Mouse (Mus musculus) heart, postnatal 4 days (tissue): ENCODE measurements at regions not wholly inside any gene's neighbourhood (a gene's known extent, or its start where the extent isn't known, plus 50 kb on each side); places are given as distances from the start of the nearest gene placed in this dataset.
"Not testable (repeated sequence)": the region's sequence is repeated elsewhere in the genome, so short reads cannot be mapped to it uniquely, and the experiment has no call there.

Source experiments
- DNase-seq: peaks from one replicate; pipeline ENCODE4 v3.0.0; 2021

DNA sequence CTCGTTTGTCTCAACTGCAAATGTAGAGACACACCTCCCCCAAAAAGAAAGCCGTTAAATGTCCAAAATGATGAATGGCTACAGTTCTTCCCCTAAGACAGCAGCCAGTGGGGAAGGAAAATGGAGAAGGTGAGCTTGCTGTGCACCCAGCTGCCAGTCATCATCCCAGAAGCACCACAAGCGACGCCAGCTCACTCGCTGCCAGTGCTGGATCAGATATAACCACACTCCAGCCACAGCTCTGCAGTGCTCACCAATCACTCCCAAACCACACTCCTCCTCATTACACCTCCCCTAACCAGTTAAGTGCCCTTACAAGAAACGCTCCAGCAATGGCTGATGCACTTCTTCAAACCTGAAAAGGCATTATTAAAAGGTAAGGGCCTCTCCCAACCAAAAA, 114.4 kb downstream of the Sox4 start:
- DNase-seq, result no peak

DNA sequence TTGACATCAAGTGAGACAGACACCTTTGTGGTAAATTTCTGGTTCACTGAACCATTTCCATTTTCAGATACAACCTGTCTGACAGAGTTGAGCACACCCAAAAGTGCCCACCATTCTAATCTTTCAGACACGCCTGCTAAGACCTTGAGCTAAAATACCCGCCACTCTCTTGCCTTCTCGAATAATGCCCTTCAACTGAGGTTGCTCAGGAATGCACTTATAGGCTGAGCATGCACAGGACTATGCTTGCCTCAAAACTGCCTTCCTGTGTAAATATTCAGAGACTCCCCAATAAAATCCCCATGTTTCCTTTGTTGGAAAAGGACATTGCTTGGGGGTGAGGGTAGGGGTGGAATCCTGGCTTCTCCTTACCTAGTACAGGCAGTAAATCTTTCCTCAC, 115.3 kb downstream of the Sox4 start:
- DNase-seq, result no peak

DNA sequence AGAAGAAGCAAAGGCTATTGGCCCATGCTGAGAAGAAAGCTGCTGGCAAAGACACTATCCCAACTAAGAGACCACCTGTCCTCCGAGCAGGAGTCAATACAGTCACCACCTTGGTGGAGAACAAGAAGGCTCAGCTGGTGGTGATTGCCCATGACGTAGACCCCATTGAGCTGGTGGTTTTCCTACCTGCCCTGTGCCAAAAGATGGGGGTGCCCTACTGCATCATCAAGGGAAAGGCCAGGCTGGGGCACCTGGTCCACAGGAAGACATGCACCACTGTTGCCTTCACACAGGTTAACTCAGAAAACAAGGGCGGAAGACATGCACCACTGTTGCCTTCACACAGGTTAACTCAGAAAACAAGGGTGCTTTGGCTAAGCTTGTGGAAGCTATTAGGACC, 116.3 kb downstream of the Sox4 start:
- DNase-seq, result not testable (repeated sequence)

DNA sequence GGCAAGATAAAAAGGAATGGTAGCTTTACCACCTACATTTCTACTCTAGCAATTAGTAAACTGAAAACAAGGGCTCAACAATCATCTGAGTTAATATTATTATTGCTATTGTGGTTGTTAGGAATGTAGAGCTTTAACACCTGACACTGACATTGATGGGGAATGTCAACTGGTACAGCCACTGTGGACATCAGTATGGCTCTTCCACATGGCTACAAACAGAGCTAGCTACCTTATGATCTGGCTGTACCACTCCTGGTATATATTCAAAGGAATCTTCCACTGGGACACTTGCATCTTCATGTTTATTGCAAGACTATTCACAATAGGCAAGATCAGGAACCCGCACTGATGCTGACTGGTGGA, 119.8 kb downstream of the Sox4 start:
- DNase-seq, result no peak

DNA sequence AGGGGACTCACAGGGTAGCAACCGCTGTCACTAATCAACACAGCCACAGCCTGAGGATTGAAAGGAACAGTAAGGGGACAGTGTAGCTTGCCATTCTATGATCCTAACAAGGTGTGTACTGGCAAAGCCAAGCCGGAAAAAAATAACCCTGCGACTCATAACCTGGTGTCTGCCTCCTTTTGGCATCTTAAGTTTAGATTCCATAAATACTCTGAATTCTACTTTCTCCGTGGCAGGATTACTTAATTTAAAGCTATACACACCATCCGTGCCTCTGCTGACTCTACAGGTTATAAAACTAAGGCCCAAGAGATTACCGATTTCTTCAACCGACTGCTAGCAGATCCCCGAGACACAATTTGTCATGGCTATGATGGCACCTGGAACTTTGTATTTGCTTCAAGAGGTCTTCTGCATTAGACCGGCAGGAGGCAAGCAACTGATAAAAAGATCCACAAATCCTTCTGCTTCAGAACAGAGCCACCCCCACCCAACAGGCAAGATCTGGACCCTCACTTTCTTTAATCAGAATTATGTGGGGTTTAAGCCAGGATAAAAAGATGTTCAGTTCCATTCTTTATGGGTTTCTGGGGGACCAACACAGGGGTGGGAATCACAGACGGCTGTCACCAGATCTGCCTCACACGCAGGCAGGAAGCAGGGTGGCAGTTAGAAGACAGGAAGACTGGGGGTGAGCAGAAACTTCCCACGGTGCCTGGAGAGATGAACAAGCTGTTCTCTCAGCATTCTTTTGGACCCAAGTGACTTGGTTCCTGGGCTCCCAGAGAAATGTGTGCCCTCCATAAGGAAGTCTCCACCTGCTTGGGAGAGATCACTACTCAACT, 120.4 kb downstream of the Sox4 start:
- DNase-seq, result no peak

DNA sequence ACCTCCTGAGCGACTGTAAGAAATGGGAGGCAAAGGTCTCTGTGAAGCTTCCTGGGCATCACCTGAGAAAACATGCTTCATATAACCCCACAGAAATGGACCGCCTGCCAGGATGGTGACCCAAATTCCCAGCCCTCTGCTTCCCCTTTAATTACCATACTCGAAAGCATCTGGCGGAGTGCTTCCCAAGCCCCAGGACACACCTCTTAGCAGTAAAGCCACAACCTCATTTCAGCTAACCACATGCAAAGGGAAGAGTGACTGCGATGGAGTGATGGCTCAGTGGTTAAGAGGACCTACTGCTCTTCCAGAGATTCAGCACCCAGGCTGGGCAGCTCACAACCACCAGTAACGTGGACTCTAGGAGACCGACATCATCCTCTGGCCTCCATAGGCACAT, 127.2 kb downstream of the Sox4 start:
- DNase-seq, result no peak

DNA sequence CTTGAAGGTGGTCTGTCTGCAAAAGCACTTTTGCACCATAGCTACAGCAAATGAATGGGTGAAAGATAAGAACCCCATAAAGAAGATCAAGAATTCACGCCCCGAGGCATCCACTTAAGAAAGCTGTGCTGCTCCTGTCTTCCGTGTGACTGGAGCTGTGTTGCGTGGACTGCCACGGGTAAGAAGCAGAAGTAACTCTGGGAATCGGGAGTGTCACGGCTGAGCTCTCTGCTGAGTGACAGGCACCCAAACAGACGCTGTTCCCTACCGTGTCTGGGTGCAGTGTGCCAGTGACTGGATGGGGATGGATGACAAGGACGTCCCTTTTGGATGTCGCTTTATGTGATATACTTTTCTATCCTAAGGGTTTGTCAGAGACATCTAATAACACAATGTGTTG, 129.5 kb downstream of the Sox4 start:
- no peak for DNase-seq

DNA sequence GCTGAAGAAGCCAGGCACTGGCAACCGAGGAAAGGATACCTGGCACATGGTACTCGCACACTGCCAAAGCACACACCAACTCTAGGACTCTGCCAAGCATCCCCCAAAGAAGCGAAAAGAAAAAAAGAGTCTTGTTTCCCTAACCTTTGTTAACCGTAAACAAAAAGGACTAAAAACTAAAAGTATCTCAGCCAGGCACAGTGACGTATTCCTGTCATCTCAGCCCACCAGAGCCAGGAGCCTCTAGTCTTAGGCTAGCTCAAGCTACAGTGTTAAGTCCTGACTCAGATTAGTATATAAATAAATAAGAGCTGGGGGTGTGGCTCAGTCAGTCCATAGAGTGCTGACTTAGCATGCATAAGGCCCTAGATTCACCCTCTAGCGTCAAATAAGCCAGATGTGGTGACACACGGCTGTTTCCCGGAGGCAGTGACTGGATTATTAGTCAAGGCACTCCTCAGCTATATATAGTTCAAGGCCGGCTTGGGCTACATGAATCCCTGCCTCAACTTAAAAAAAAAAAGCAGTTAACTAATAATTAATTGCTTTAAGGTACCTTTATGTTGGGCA, 130.1 kb downstream of the Sox4 start:
- no peak for DNase-seq

DNA sequence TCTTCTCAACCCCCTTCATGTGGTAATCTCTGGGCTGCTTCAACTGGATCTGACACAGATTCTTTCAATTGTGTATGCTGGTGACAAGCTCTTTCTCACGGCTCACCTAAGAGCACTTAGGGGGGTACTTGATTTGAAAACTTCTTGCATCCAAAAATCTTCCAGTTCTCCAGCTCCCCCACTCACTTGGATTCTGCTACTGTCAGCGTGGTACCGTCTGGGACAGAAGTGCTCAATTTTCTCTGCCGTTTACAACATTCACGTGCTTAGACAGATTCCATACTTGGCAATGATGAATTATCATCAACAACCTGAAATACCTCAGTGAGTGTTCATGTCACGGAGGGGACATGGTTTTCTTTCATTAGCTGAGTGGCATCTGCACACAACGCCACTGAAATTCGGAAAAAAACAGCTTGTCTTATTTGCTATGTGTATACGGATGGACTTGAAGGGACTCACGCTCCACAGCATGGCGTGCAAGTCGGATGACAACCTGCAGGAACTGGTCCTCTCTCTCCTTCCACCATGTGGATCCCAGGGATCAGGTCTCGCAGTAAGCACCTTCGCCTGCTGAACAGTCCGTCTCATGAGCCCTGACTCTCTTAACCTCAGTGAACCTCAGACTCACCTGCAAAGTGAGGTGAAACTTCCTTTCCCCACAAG, 132.5 kb downstream of the Sox4 start:
- no peak for DNase-seq

DNA sequence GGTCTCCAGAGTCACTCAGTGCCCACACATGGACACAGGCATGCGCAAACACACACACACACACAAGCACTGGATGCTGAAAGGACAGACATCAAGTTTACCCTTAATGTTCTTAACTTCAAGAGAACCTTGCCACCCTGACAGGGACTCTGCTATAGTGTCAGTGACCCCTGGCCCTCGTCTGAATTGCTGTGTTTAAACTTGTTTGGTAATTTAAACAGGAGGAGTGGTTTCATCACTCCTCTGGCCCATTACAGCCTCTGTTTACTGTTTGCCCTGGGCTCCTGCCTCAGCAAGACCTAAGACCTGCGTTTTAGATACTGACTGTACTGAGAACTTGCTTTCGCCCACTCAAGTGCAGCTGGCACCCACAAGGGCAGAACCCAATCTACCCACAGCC, 139.4 kb downstream of the Sox4 start:
- DNase-seq, result no peak

DNA sequence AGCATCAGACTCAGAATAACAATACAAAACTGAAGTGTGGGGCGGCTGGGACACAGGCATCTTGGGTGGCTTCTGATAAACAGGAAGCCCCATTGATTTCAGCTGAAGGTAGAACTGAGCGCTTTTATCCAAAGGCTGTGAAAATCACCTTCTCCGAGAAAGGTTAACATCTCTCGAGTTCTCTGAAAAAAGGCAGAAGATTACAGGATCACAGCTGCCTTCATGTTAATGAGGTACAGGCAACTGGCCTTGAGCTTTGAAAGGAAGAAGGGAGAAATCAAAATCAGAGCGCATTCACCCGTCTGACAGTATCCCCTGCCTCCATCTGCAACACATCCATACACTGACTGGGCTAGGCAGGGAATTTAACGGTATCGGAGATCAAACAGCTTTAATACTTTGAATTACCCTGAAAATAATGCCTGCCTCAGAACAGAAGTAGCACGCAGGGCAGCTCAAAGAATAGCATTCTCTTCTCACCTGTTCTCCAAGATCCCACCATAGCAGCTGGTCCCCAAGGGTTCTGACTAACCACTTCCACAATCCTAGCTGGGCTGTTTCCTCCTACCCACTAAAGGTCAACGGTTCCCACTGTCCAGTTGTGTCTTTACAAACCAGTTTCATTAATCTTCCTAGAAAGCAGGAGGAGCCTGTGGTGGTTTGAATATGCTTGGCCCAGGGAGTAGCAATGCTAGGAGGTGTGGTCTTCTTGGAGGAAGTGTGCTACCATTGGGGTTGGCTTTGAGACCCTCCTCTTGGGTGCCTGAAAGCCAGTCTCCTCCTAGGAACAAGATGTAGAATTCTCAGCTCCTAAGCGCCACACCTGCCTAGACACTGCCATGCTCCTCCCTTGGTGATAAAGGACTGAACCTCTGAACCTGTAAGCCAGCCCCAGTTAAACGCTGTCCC, 141.6 kb downstream of the Sox4 start:
- DNase-seq, result no peak

DNA sequence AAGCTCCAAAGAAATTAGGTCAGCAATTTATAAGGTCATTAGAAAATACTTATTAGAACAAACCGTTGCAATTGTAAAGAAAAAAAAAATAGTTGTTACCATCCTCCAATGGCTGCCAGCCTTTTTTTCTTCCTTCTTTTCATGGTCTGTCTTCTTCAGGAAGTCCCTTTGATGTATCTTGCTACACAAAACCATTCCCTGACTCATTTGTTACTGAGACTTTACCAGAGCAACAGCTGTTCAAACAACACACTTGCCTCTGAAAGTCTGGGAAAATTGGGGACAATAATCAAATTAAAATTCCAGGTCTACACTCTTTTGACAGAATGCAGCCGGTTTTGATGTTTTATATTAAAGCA, 142.5 kb downstream of the Sox4 start:
- no peak for DNase-seq

DNA sequence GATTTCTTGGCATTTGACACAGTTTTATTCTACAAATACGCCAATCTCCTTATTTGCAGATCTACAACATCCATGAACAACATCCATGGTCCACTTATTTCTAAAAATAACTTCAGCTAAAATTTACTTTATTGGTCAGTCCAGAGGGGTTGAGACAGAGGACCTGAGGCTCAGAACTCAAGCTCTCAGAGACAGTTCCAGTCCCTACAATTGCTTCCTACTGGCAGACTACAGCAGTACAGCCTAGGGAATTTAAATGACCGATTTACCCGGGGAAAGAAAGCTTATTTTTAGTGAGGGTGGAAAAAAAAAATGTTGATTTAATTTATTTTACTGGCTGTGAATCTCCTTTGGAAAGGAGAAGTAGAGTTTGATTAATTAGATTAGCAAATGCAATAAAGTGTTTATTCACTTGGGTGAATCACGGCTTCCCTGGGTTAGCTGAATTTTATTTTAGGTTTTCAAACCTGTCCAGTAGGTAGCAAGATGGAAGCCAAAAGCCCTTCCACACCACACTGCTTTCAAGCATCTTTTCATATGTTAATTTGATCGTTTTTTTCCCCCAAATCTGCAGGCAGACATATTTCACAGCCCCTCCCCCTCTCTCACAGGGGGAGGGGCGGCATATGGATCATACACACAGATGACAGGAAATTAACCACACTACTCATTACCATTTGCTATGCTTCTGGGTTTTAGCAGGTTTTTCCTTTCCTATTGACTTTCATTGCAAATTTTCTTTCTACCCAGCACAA, 143.0 kb downstream of the Sox4 start:
- DNase-seq, result no peak

DNA sequence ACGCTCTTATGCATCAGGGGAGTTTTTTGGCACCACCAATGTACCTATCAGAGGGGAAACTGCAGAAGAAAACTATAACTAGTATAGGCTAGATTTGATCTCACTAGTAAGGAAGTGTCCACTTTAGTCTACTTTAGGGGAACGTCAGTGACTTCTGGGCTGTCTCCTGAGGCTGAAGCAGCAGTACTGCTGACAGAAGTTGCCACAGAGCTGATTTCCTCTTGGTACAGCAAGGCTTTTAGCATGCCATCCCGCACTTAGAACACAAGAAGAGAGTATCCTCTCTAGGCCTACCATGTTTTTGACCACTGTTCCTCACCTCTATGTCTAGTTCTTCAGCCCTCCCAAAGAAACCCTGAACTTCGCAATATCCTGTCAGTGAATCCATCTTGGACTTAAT, 148.2 kb downstream of the Sox4 start:
- no peak for DNase-seq

DNA sequence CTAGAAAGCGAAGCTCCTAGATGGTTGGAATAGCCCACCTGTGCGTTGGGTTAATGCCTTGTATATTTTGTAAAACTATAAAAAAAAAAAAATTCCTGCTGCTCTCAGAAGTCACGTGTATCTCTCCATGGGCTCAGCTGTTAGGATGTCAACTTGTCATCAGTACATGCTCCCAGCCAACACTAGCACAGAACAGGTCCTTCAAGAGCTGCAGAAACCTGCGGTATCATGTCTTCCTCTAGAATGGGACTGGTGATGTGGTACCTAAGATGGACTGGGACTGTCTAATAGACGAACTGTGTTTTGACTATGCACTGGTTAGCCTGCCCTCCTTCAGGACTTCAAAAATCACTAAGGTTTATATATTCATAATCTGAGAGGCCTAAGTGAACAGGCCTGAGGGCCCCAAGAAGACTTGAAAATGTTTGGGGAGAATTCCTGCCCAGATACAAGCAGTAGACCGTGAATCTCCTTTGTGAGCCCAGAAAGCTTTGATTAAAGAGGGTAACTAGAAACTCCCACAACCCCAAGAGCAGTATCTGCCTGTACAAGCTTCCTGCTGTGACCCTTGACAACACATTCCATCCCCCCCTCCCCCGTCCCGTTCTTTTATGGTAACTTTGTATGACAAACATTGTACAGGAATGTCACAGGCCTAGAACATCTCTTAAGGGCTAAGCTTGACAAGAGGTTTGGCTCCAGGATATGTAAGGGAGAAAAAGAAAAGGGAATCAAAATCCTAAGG, 152.1 kb downstream of the Sox4 start:
- no peak for DNase-seq

DNA sequence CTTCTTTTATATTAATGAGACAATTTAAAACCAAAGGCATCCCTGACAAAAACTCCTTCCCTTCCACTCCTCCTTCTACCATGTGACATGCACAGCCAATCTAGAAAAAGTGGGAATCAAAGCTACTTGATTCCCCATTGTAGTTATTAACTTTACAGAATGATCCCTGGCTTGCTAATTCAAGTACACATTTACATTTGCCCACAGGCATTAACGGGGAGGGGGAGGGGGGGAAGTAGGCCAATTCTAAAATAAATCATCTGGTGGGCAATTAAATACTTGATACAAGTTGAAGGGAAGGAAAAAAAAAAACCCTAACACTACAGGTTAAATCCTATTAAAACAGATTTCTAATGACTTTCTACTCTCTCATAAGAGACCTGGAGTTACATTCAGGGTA, 152.8 kb downstream of the Sox4 start:
- no peak for DNase-seq

DNA sequence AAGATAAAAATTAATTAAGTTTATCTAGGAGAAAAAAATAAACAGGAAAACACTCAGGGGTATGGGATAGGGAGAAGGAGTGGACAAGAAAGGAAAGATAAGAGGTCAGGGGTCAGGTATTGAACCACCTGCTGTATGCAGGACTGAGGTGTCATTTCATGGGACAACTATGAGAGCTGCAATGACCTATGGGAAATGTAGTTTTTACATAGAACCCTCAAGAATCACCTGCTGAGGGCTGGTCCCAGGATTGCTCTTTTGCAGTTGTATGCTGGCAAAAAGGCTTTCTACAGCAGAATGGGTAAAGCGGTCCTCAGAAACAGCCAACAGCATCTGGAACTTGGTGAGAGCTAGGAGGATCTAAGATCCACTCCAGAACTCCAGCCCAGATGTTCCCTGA, 154.0 kb downstream of the Sox4 start:
- DNase-seq, result no peak

DNA sequence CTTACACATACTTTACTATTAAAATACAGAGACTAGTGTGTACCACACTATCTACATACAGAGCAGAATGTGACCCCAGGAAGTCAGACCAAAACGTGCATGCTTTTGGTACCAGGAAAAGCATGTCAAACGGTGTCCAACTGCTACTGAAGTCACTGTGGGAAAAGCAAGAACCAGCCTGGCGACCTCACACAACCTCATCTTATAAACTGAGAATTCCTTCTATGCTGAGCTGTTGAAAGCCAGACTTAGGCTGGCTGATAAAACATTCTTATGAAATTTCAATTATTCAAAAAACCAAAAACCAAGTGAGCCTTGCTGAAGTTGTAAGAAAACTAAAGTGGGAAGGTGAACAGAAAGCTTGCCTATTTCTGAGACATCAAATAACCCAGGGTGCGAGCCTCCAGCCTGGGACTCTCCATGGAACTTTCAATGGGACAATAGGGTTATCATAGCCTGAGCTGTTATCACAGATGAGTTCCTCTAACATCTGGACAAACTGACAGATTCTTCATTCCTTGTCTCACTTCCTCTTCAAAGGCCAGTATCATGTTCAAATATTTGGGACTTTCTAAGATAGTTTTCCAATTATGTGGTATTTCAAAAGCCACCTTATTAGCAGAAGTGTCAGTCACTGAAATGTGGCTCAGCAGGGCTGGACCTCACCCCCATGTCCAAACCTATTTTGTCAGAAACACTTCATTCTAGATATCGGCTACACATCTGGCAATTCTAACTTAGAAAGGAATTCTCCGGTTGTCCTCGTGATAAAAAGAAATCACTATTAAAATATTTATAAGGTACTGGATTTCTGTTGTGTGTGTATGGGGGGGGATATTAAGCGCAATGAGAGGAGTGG, 155.7 kb downstream of the Sox4 start:
- no peak for DNase-seq

DNA sequence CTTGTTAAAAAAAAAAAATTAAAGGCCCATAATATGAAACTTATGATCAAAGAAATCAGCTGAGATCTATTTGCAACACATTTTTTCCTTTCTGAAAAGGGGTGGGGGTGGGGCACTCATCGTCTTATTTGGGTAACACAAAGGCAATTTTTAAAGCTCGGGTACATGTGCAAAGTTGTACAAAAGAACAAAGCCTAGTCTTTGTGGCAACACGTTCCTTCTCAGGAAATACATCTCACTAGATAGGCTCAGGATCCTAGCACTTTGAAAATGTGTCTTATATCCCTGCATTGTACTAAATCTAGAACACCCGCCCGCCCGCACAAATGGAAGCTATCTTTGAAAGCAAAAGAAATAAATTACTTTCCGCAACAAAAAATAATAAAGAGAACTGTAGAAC, 158.2 kb downstream of the Sox4 start:
- no peak for DNase-seq

DNA sequence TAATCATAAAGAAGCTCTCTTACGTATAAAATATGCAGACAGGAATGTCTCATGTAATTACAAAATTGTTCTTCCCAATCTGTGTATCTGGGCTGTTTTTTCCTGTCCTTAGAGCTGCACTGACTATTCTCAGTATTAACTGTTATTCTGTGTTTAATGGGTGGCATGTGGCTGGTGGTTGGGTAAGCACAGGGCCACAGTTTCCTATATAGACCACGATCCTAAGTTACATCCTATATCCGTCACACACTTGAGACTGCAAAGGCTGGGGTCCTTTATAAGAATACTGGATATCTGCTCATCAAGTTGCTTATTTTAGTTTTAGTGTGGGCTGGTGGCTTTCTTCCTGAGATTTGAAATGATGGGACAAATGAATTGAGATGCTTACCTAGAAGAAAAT, 159.0 kb downstream of the Sox4 start:
- DNase-seq, result no peak
